Mouse (Mus musculus) small intestine, adult 2 months (tissue): ENCODE measurements at regions not wholly inside any gene's neighbourhood (a gene's known extent, or its start where the extent isn't known, plus 50 kb on each side); places are given as distances from the start of the nearest gene placed in this dataset.

Source experiments
- CTCF ChIP-seq: fragments of 200-500 bp; IDR thresholded peaks from 2 replicates; pipeline ENCODE4 v1.5.1; 2012; ENCODE audit warnings: low read depth, mild to moderate bottlenecking, control low read depth, inconsistent platforms, low read length, moderate library complexity, mixed read lengths; ENCODE audit not compliant: insufficient replicate concordance, insufficient read length; ENCODE audit errors: extremely low read depth
- POLR2A ChIP-seq: fragments of 200-500 bp; IDR thresholded peaks from 2 replicates; pipeline ENCODE4 v1.6.1; 2012; ENCODE audit warnings: low read depth, mild to moderate bottlenecking, control low read depth, inconsistent platforms, low read length, moderate library complexity

- no peak for TF ChIP-seq CTCF
- no peak for TF ChIP-seq POLR2A
These were observed 162.6 kb downstream of the Pros1 start for GRCm38 (mm10) chr16:63016658-63017057.
